Mouse (Mus musculus) G1E (cell line): Measurements from ENCODE around the gene Gstm3.
"Not testable (repeated sequence)": the region's sequence is repeated elsewhere in the genome, so short reads cannot be mapped to it uniquely, and the experiment has no call there.

Experiments used
- CTCF ChIP-seq: IDR thresholded peaks from 2 replicates; pipeline ENCODE4 v1.5.1; 2012; ENCODE audit warnings: low read depth, low read length, inconsistent platforms, mixed read lengths
- GATA1 ChIP-seq: IDR thresholded peaks from 2 replicates; pipeline ENCODE4 v1.6.1; 2012; ENCODE audit warnings: borderline replicate concordance, low read length, inconsistent platforms, mixed read lengths
- GATA2 ChIP-seq: IDR thresholded peaks from 2 replicates; pipeline ENCODE4 v1.6.1; 2012; ENCODE audit warnings: low read depth, low read length, inconsistent platforms, borderline replicate concordance
- POLR2AphosphoS5 ChIP-seq: IDR thresholded peaks from 2 replicates; pipeline ENCODE4 v1.6.1; 2012; ENCODE audit warnings: low read depth, low read length, inconsistent platforms; ENCODE audit not compliant: insufficient replicate concordance
- TAL1 ChIP-seq: conservative IDR thresholded peaks from 2 replicates; pipeline ENCODE4 v1.6.1; 2012; ENCODE audit warnings: low read depth, low read length, inconsistent platforms, mixed read lengths

DNA sequence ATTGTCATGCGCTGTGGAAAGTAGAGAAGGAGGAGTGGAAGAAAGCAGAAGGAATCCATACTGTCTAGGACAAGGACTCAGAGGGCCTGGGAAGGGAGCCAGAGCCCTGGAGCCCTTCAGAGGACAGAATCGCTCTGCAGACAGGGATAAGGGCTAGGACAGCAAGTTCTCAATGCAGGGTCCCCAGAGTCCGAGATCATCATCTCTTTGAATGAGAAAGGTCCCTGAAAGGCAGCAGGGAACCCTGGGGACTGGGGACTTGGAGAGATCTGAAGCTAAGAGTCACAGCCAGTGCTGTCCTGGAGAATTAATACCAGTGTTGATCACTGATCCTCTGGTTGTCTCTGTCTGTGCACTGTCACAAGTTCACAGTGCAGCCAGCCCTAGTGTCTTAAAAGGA is 2.0 kb upstream of the Gstm3 start:
- TF ChIP-seq CTCF, GATA1, GATA2, TAL1, POLR2AphosphoS5: not testable (repeated sequence)
